Mouse (Mus musculus) ES-Bruce4 (cell line): ENCODE data around the gene Ccdc12. TPM values are rescaled to one million over a fixed set of nuclear protein-coding genes. Genes with fewer than 3 reads are reported as not detected.

Source experiments
- H3K27ac ChIP-seq: 2 replicates; pipeline ENCODE4 v1.5.1; 2012; ENCODE audit warnings: low read length, inconsistent platforms; ENCODE audit not compliant: insufficient read depth
- H3K27me3 ChIP-seq: 2 replicates; pipeline ENCODE4 v1.6.1; 2012; ENCODE audit warnings: mild to moderate bottlenecking, low read length, inconsistent platforms; ENCODE audit not compliant: control insufficient read depth, poor library complexity, insufficient read depth, severe bottlenecking
- H3K36me3 ChIP-seq: 2 replicates; pipeline ENCODE4 v1.6.1; 2012; ENCODE audit warnings: inconsistent platforms, mild to moderate bottlenecking, low read length, moderate library complexity; ENCODE audit not compliant: control insufficient read depth, poor library complexity, insufficient read depth, severe bottlenecking
- H3K4me1 ChIP-seq: one replicate; pipeline ENCODE4 v1.8.1; 2011; ENCODE audit warnings: low read length; ENCODE audit not compliant: control insufficient read depth, insufficient read depth
- H3K4me3 ChIP-seq: 2 replicates; pipeline ENCODE4 v1.5.1; 2011; ENCODE audit warnings: low read depth, mild to moderate bottlenecking, low read length
- H3K9ac ChIP-seq: 2 replicates; pipeline ENCODE4 v1.6.1; 2012; ENCODE audit warnings: low read depth, mild to moderate bottlenecking, inconsistent platforms; ENCODE audit not compliant: poor library complexity, severe bottlenecking
- H3K9me3 ChIP-seq: replicated peaks from 2 replicates; pipeline ENCODE4 v1.6.1; 2012; ENCODE audit warnings: mild to moderate bottlenecking, low read length, inconsistent platforms; ENCODE audit not compliant: control insufficient read depth, poor library complexity, insufficient read depth, severe bottlenecking
- CTCF ChIP-seq: IDR thresholded peaks from one replicate; pipeline ENCODE4 v1.8.1; 2011; ENCODE audit warnings: low read depth, low read length
- EP300 ChIP-seq: IDR thresholded peaks from 2 replicates; pipeline ENCODE4 v1.6.1; 2011; ENCODE audit warnings: low read depth, low read length; ENCODE audit not compliant: insufficient read depth
- POLR2A ChIP-seq: IDR thresholded peaks from one replicate; pipeline ENCODE4 v1.8.1; 2011; ENCODE audit warnings: low read length; ENCODE audit not compliant: insufficient read depth
- polyA plus RNA-seq: library from polyadenylated mRNA; stranded (reverse); fragments of >200 nt; gene quantifications from 2 replicates; pipeline ENCODE4 v1.2.4, GENCODE M21; 2011; ENCODE audit warnings: low read depth; ENCODE audit not compliant: missing spikeins, insufficient read depth, insufficient read length

Ccdc12 gene
- polyA plus RNA-seq, 1 experiment = 33.5 TPM

DNA sequence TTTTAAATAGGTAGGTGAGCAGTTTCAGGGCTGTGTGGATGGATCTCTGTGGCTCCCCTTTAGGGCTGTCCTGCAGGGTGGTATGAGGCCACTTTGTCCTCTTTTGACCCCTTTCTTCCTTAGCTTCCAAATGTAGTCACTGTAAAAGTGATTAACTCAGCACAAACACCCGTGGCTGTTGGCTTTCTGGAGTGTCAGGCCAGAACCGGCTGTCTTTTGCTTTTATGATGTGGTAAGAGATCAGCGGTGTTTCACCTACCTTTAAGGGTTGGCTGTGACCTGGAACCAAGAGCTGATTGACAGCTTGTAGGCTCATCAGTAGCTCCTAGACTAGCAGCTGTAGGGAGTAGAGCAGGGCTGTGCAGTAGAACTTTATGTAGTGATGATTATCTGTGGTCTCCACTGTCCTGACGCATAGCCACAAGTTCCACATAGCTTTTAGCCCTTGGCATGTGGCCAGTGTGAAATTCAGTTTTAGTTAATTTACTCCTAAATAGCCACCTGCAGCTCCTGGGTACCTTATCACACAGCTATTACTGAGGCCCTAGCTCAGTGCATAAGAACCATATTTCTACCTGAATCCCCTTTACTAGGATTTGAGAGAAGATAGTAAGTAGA, 11.0 kb downstream of the Ccdc12 start:
- no peaks in the 10 kb centered on the region for H3K9me3 ChIP-seq
- no peak for TF ChIP-seq EP300
- TF ChIP-seq CTCF = no peak
- TF ChIP-seq POLR2A = no peak

GRCm38 (mm10) chr9:110668601-110669293, 12.4 kb downstream of the Ccdc12 start:
- H3K27ac ChIP-seq = no peak overlapping the region
- H3K9me3 ChIP-seq = no peaks in the 10 kb centered on the region
- H3K4me3 ChIP-seq = no peak overlapping the region
- H3K36me3 ChIP-seq = no peaks in the 10 kb centered on the region
- no peak for TF ChIP-seq POLR2A
- TF ChIP-seq EP300 = no peak
- TF ChIP-seq CTCF = no peak
- H3K27me3 ChIP-seq = no peaks in the 10 kb centered on the region
- H3K4me1 ChIP-seq = no peaks in the 10 kb centered on the region
- H3K9ac ChIP-seq = no peak overlapping the region

More for the DNA sequence above, 11.0 kb downstream of the Ccdc12 start:
- Histone ChIP-seq H3K4me3 (no peak overlapping the region), H3K9ac (no peak overlapping the region), H3K4me1 (no peaks in the 10 kb centered on the region), H3K27ac (no peak overlapping the region), H3K27me3 (no peaks in the 10 kb centered on the region), H3K36me3 (no peaks in the 10 kb centered on the region)

DNA sequence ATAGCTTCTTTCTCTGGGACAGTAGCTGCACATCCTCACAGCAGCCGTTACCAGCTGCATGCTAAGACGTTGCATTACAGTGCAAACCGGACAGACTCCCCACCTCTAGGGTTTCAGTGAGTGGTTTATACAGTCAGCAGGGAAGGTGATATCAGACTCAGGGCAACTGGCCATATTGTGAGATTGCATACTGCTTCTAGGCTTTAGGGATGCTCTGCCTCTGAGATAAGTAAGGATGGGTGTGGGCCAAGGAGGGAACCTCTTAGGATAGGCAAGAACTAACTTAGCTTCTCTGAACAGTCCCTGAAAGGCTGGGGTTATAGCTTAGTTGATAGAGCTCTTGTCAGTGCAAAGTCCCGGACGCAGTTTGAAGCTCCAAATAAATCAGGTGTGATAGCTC, 13.5 kb downstream of the Ccdc12 start:
- Histone ChIP-seq H3K27me3 (no peaks in the 10 kb centered on the region), H3K9ac (no peak overlapping the region), H3K4me1 (peaks cover 1% of the 10 kb centered on the region), H3K36me3 (no peaks in the 10 kb centered on the region), H3K27ac (no peak overlapping the region), H3K4me3 (no peak overlapping the region), H3K9me3 (no peaks in the 10 kb centered on the region)
- TF ChIP-seq CTCF = no peak
- no peak for TF ChIP-seq POLR2A
- TF ChIP-seq EP300 = no peak

DNA sequence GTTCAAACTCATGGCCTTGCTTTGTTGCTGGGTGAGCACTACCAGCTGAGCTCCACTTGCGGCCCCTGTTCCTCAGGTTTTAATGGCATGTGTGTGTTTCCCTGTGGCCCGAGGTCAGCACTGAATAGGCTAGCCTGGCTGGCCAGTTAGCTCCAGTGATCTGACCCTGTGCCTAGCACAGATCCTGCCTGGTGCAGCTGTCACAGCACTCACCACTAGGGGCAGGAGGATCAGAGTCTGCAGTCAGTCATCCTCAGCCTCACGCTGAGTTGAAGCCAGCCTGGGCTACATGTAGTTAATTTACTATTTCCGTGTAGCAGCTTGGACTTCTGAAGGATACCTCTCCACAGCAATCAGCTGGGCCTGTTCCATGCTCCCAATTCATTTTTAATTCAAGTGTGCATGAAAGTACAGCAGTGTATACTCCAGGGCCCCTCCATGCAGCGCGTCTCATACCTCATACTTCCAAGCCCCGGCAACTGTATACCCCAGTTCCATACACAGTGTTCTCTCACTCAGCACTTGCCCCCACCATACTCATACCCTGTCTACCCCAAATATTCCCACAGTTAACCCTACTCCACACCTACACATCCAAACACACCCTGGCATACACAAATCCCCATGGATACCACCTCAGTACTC, 16.3 kb downstream of the Ccdc12 start:
- Histone ChIP-seq H3K4me1 (peaks cover 7% of the 10 kb centered on the region), H3K9me3 (no peaks in the 10 kb centered on the region), H3K27ac (no peak overlapping the region), H3K4me3 (no peak overlapping the region), H3K9ac (no peak overlapping the region), H3K27me3 (no peaks in the 10 kb centered on the region), H3K36me3 (no peaks in the 10 kb centered on the region)
- peak; percentile 76 for TF ChIP-seq CTCF
- no peak for TF ChIP-seq EP300
- no peak for TF ChIP-seq POLR2A

DNA sequence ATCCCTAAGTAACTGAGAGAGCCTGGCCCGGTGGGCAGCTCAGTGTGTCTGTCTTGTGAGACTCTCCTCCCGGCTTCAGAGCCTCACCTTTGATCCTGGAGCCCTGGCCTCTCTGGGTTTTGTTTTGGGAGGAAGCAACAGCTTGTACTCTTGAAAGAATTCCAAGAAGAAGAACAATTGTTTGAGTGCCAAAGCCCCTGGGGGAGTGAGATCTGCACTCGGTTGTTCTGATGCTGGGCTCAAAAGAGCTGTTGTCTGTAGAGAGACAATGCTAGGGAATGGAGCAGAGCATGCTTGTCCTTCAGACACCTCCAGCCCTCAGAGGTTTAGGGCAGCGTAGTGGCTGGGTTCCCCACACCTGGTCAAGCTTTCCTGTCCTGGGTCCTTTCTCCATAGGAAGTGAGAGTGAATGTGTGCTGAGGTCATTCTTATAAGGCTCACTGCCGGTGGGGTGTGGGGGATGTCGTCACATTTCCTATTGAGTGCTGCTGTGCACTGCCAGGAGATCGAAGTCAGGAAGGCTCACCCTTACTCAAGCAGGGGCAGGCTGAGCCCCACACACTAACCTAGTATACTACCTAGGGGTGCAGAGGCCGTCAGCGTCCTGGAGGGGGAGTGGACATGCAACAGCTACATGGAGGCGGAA, 16.9 kb downstream of the Ccdc12 start:
- TF ChIP-seq POLR2A (no peak), EP300 (0 out of 2 replicates have a peak, but pooled peaks have one; percentile 35)
- H3K27ac ChIP-seq = no peak overlapping the region
- H3K4me1 ChIP-seq = peaks cover 7% of the 10 kb centered on the region
- no peaks in the 10 kb centered on the region for H3K9me3 ChIP-seq
- no peak overlapping the region for H3K4me3 ChIP-seq
- H3K27me3 ChIP-seq = no peaks in the 10 kb centered on the region
- H3K9ac ChIP-seq = no peak overlapping the region
- no peaks in the 10 kb centered on the region for H3K36me3 ChIP-seq

DNA sequence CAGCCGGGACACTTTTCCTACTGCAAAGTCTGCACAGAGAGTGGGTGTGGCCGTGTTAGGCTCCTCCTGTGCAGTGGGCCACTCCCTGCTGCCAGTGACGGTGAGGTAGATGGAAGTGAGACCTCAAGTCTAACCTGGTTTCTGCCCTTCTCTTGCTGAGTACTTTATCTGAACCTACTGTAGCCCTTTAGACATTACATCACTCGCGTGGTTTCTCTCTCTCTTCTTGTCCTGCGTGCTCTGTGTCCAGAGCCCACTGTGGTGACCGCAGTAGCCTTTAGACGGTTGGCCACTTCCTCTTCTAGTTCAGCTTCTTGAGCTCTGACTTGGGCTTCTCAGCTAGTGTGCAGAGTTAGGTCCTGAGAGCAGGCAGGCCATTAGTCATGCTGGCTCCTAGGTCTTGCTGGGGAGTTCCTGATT, 20.2 kb downstream of the Ccdc12 start:
- H3K9ac ChIP-seq = no peak overlapping the region
- H3K27me3 ChIP-seq = no peaks in the 10 kb centered on the region
- no peak overlapping the region for H3K4me3 ChIP-seq
- TF ChIP-seq CTCF = no peak
- TF ChIP-seq EP300 = no peak
- TF ChIP-seq POLR2A = no peak
- no peak overlapping the region for H3K27ac ChIP-seq
- no peaks in the 10 kb centered on the region for H3K9me3 ChIP-seq
- peaks cover 13% of the 10 kb centered on the region for H3K4me1 ChIP-seq
- no peaks in the 10 kb centered on the region for H3K36me3 ChIP-seq
